ENCODE assay signal across 8 mouse cellular contexts in genomic region chr2:38953152-38953883, GRCm38 (mm10). TPM values are rescaled to one million over a fixed set of nuclear protein-coding genes. Genes with fewer than 3 reads are reported as not detected.
DNase-seq lines count a peak whose midpoint lies in the region; ATAC-seq lines count a peak whose summit lies in the region.

No protein-coding gene starts in this region.

- H3K27me3 ChIP-seq in midbrain, embryonic 11.5 days (ENCODE audit: control insufficient read depth, insufficient read depth, low read length): no peaks in the 10 kb centered on the region
- H3K27me3 ChIP-seq in midbrain, embryonic 15.5 days (replicated peaks): no peaks in the 10 kb centered on the region
- no peaks in the 10 kb centered on the region for H3K27me3 ChIP-seq in intestine, embryonic 16.5 days (replicated peaks; ENCODE audit: control insufficient read depth, insufficient read depth, low read length)
- no peaks in the 10 kb centered on the region for H3K27me3 ChIP-seq in hindbrain, embryonic 12.5 days

- H3K4me3 ChIP-seq in midbrain, embryonic 11.5 days (ENCODE audit: low read depth, low read length): no peak overlapping the region
- no peak overlapping the region for H3K4me3 ChIP-seq in midbrain, embryonic 15.5 days
- no peak overlapping the region for H3K4me3 ChIP-seq in intestine, embryonic 16.5 days (ENCODE audit: low read length)
- no peak overlapping the region for H3K4me3 ChIP-seq in hindbrain, embryonic 12.5 days

- no peaks in the 10 kb centered on the region for H3K9me3 ChIP-seq in midbrain, embryonic 11.5 days (ENCODE audit: control insufficient read depth, low read length)
- no peaks in the 10 kb centered on the region for H3K9me3 ChIP-seq in midbrain, embryonic 15.5 days
- no peaks in the 10 kb centered on the region for H3K9me3 ChIP-seq in intestine, embryonic 16.5 days (ENCODE audit: control insufficient read depth, low read length)
- H3K9me3 ChIP-seq in hindbrain, embryonic 12.5 days (replicated peaks): no peaks in the 10 kb centered on the region

- DNase-seq in midbrain, embryonic 11.5 days (ENCODE audit: low spot score, missing footprints): peak; percentile 57
- peak; percentile 8 for DNase-seq in cerebellum, adult 8-10 months
- DNase-seq in heart, postnatal 10 days: peak; percentile 79 to 88
- DNase-seq in left cerebral cortex, postnatal 36 days (ENCODE audit: low spot score in 2 of 2): peak; percentile 36 to 42
- DNase-seq in lung, postnatal 36 days: no peak

- no peaks in the 10 kb centered on the region for H3K4me1 ChIP-seq in midbrain, embryonic 11.5 days (ENCODE audit: control insufficient read depth, insufficient read depth, low read length)
- H3K4me1 ChIP-seq in midbrain, embryonic 15.5 days: no peaks in the 10 kb centered on the region
- H3K4me1 ChIP-seq in intestine, embryonic 16.5 days (ENCODE audit: control insufficient read depth, insufficient read depth, low read length): no peaks in the 10 kb centered on the region
- H3K4me1 ChIP-seq in hindbrain, embryonic 12.5 days: no peaks in the 10 kb centered on the region

- H3K36me3 ChIP-seq in midbrain, embryonic 11.5 days (ENCODE audit: control insufficient read depth, insufficient read depth, low read length): no peaks in the 10 kb centered on the region
- H3K36me3 ChIP-seq in midbrain, embryonic 15.5 days (replicated peaks): no peaks in the 10 kb centered on the region
- H3K36me3 ChIP-seq in intestine, embryonic 16.5 days (ENCODE audit: control insufficient read depth, insufficient read depth, low read length): no peaks in the 10 kb centered on the region
- no peaks in the 10 kb centered on the region for H3K36me3 ChIP-seq in hindbrain, embryonic 12.5 days

- H3K9ac ChIP-seq in midbrain, embryonic 11.5 days (ENCODE audit: low read length): no peak overlapping the region
- no peak overlapping the region for H3K9ac ChIP-seq in midbrain, embryonic 15.5 days
- no peak overlapping the region for H3K9ac ChIP-seq in intestine, embryonic 16.5 days (ENCODE audit: low read depth, low read length)
- no peak overlapping the region for H3K9ac ChIP-seq in hindbrain, embryonic 12.5 days

- intact Hi-C loops in heart, postnatal 10 days (cut with DNase I): no loop called here
- intact Hi-C loops in left cerebral cortex, postnatal 36 days (cut with DNase I): no loop called here

- H3K4me2 ChIP-seq in midbrain, embryonic 11.5 days: no peak overlapping the region
- no peak overlapping the region for H3K4me2 ChIP-seq in midbrain, embryonic 15.5 days
- no peak overlapping the region for H3K4me2 ChIP-seq in intestine, embryonic 16.5 days (ENCODE audit: low read depth, low read length)
- H3K4me2 ChIP-seq in hindbrain, embryonic 12.5 days (replicated peaks): no peak overlapping the region

- 79% methylated on average over 5 of the region's 5 CpGs for WGBS in midbrain, embryonic 11.5 days
- WGBS in midbrain, embryonic 15.5 days: 78% methylated on average over 5 of the region's 5 CpGs
- WGBS in intestine, embryonic 16.5 days: 72% methylated on average over 5 of the region's 5 CpGs
- WGBS in hindbrain, embryonic 12.5 days: 69% methylated on average over 5 of the region's 5 CpGs

- no peak for ATAC-seq in midbrain, embryonic 11.5 days (ENCODE audit: low FRiP score)
- no peak for ATAC-seq in midbrain, embryonic 15.5 days (replicated peaks)
- ATAC-seq in intestine, embryonic 16.5 days: no peak
- no peak for ATAC-seq in hindbrain, embryonic 12.5 days (ENCODE audit: low FRiP score)

- no peak overlapping the region for H3K27ac ChIP-seq in midbrain, embryonic 11.5 days (ENCODE audit: low read depth, low read length)
- H3K27ac ChIP-seq in midbrain, embryonic 15.5 days: no peak overlapping the region
- no peak overlapping the region for H3K27ac ChIP-seq in intestine, embryonic 16.5 days (ENCODE audit: low read length)
- H3K27ac ChIP-seq in hindbrain, embryonic 12.5 days: no peak overlapping the region

RNA-seq across cellular contexts. Expression of gene Olfml2a, which starts 21.5 kb away (rescaled TPM):
- polyA plus RNA-seq in midbrain, embryonic 11.5 days (2014; fragmentation: Nextera tagmentation; extraction: Ambion mirVana): 1.9 and 2.2 TPM in 2 replicates
- 3.6 and 4.6 TPM in 2 replicates for polyA plus RNA-seq in midbrain, embryonic 15.5 days (2015; fragmentation: Nextera tagmentation; extraction: Ambion mirVana)
- 10 to 100 TPM; 17.8 to 18.8 TPM for total RNA-seq in heart, postnatal 10 days (2021)
- 1 to 10 TPM; 2.0 to 2.1 TPM for total RNA-seq in left cerebral cortex, postnatal 36 days (2021)
- polyA plus RNA-seq in intestine, embryonic 16.5 days (2015; fragmentation: Nextera tagmentation; extraction: Ambion mirVana): 1.8 and 2.1 TPM in 2 replicates
- polyA plus RNA-seq in hindbrain, embryonic 12.5 days (2016; fragmentation: Nextera tagmentation; extraction: Ambion mirVana): 4.9 and 5.7 TPM in 2 replicates

RNA-seq across cellular contexts. Expression of gene Nr6a1, which starts 25.8 kb away (rescaled TPM):
- 4.4 and 5.2 TPM in 2 replicates for polyA plus RNA-seq in midbrain, embryonic 11.5 days (2014; fragmentation: Nextera tagmentation; extraction: Ambion mirVana)
- 1.6 and 1.8 TPM in 2 replicates for polyA plus RNA-seq in midbrain, embryonic 15.5 days (2015; fragmentation: Nextera tagmentation; extraction: Ambion mirVana)
- 1 to 10 TPM; 2.3 to 3.1 TPM for total RNA-seq in heart, postnatal 10 days (2021)
- 1 to 10 TPM; 8.8 to 9.5 TPM for total RNA-seq in left cerebral cortex, postnatal 36 days (2021)
- 1.4 and 1.7 TPM in 2 replicates for polyA plus RNA-seq in intestine, embryonic 16.5 days (2015; fragmentation: Nextera tagmentation; extraction: Ambion mirVana)
- polyA plus RNA-seq in hindbrain, embryonic 12.5 days (2016; fragmentation: Nextera tagmentation; extraction: Ambion mirVana): 3.1 and 3.8 TPM in 2 replicates

RNA-seq across cellular contexts. Expression of gene Wdr38, which starts 44.0 kb away (rescaled TPM):
- polyA plus RNA-seq in midbrain, embryonic 11.5 days (2014; fragmentation: Nextera tagmentation; extraction: Ambion mirVana): 1.4 TPM in 2 replicates
- polyA plus RNA-seq in midbrain, embryonic 15.5 days (2015; fragmentation: Nextera tagmentation; extraction: Ambion mirVana): 1.8 and 1.9 TPM in 2 replicates
- under 1 TPM; 0.17 to 0.31 TPM for total RNA-seq in heart, postnatal 10 days (2021)
- under 1 TPM; 0.57 to 0.67 TPM for total RNA-seq in left cerebral cortex, postnatal 36 days (2021)
- 1.4 and 1.7 TPM in 2 replicates for polyA plus RNA-seq in intestine, embryonic 16.5 days (2015; fragmentation: Nextera tagmentation; extraction: Ambion mirVana)
- polyA plus RNA-seq in hindbrain, embryonic 12.5 days (2016; fragmentation: Nextera tagmentation; extraction: Ambion mirVana): 2.1 and 2.2 TPM in 2 replicates

RNA-seq across cellular contexts. Expression of gene Arpc5l, which starts 51.8 kb away (rescaled TPM):
- polyA plus RNA-seq in midbrain, embryonic 11.5 days (2014; fragmentation: Nextera tagmentation; extraction: Ambion mirVana): 149 and 157 TPM in 2 replicates
- polyA plus RNA-seq in midbrain, embryonic 15.5 days (2015; fragmentation: Nextera tagmentation; extraction: Ambion mirVana): 129 and 136 TPM in 2 replicates
- total RNA-seq in heart, postnatal 10 days (2021): 10 to 100 TPM; 68.4 to 70.6 TPM
- 100 to 1,000 TPM in 1 of 2 experiments, 10 to 100 TPM in 1; 98.6 to 106 TPM for total RNA-seq in left cerebral cortex, postnatal 36 days (2021)
- polyA plus RNA-seq in intestine, embryonic 16.5 days (2015; fragmentation: Nextera tagmentation; extraction: Ambion mirVana): 84.0 and 92.7 TPM in 2 replicates
- 127 and 129 TPM in 2 replicates for polyA plus RNA-seq in hindbrain, embryonic 12.5 days (2016; fragmentation: Nextera tagmentation; extraction: Ambion mirVana)

RNA-seq across cellular contexts. Expression of gene Rpl35, which starts 52.1 kb away (rescaled TPM):
- polyA plus RNA-seq in midbrain, embryonic 11.5 days (2014; fragmentation: Nextera tagmentation; extraction: Ambion mirVana): 1,018 and 1,101 TPM in 2 replicates
- 523 and 527 TPM in 2 replicates for polyA plus RNA-seq in midbrain, embryonic 15.5 days (2015; fragmentation: Nextera tagmentation; extraction: Ambion mirVana)
- total RNA-seq in heart, postnatal 10 days (2021): 100 to 1,000 TPM; 406 to 408 TPM
- total RNA-seq in left cerebral cortex, postnatal 36 days (2021): 100 to 1,000 TPM; 224 to 255 TPM
- polyA plus RNA-seq in intestine, embryonic 16.5 days (2015; fragmentation: Nextera tagmentation; extraction: Ambion mirVana): 800 and 859 TPM in 2 replicates
- 899 and 939 TPM in 2 replicates for polyA plus RNA-seq in hindbrain, embryonic 12.5 days (2016; fragmentation: Nextera tagmentation; extraction: Ambion mirVana)
